Mouse (Mus musculus): ENCODE data around the gene Stam2. TPM values are rescaled to one million over a fixed set of nuclear protein-coding genes. Genes with fewer than 3 reads are reported as not detected.

The Stam2 gene
- total RNA-seq, 4 experiments from 2014 or later = 8.6 to 9.1 (median 9.0) TPM

DNA sequence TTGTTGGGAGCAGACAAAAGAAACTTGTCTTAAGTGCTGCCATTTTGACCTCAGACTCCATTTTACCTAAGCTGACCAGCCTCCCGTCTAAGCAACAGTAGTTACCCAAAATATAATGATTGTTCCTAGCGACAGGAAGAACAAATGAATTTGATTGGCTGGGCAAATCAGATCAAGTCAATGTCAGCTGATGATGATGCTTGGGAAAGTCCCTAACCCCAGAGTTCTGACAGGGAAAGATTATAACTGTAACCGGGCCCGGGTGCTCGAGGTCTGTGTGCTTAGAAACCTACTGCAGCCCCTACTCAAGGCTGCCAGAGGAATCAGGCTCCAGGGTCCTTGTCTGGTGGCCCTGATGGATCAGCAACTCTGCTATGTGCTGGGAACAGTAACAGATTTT lies 10.1 kb downstream of the Stam2 start:
- DNase-seq (ENCODE audit: low spot score in 2 of 2) = no peak

GRCm38 (mm10) chr2:52730891-52731290 lies 11.2 kb downstream of the Stam2 start:
- no peak for DNase-seq (ENCODE audit: low spot score in 2 of 2)

GRCm38 (mm10) chr2:52720231-52721025 lies 21.7 kb downstream of the Stam2 start:
- no peak for DNase-seq (ENCODE audit: low spot score in 2 of 2)

- no peak for DNase-seq (ENCODE audit: low spot score in 2 of 2)
These were observed 25.0 kb downstream of the Stam2 start for GRCm38 (mm10) chr2:52717076-52717475.

- no peak for DNase-seq (ENCODE audit: low spot score in 2 of 2)
These were observed 26.5 kb downstream of the Stam2 start for GRCm38 (mm10) chr2:52715538-52715937.

GRCm38 (mm10) chr2:52714111-52714510 lies 28.0 kb downstream of the Stam2 start:
- DNase-seq (ENCODE audit: low spot score in 2 of 2) = no peak

DNA sequence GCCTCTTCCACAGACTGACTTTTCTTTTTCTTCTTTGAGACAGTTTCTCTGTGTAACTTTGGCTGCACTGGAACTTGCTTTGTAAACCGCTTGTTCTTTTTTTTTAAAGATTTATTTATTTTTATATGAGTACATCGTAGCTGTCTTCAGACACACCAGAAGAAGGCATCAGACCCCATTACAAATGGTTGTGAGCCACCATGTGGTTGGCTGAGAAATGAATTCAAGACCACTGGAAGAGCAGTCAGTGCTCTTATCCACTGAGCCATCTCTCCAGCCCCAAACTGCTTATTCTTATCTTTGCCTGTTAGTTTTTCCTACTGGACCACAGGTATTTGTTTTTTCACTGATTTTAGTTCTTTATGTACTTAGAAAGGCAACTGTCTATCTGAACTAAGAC lies 31.3 kb downstream of the Stam2 start:
- DNase-seq (ENCODE audit: low spot score in 2 of 2) = no peak

DNA sequence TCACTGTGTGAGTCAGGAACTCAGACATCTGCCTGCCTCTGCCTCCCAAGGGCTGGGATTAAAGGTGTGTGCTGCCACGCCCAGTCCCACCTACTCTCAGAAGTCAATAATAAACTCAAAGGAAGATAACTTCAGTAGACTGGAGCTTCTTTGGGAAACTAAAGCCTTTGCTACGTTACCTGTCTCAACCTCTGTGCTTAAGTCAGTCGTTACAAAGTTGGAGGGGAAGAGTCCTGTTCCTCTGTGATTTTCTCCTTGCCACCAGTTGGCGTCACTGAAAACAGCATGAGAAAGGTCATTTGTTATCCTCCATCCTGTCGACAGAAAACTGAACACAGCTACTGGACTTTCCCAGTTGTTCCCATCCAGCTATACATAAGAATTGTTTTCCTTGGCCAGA lies 32.7 kb downstream of the Stam2 start:
- no peak for DNase-seq (ENCODE audit: low spot score in 2 of 2)

DNA sequence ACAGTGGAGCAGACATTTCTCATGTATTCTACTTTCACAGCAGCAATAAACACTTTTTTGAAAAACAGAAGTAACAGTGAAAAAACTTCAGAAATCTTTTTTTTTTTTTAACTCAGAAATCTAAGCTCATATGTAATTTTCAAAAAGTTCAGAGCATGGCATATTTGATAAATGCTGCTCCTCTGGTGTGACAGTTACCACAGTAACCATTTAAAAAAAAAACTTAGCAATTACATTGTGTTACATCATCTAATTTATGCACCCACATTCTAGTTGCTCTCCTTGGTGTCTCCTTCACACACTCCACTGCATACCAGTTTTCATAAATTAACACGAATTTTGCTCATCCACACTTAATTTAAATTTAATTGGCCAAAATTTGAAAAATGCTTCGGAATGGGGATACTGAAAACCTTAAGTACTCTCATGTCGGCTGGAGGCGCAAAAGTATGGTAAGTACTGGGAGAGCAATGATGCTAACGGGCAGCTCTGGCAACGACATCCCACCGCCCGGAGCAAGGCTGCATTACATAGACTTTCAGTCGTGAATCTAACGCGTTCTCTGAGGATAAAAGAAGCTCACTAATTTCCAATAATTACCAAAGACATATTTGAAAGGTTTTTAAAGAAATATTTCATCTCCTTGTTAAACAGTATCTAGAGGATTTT lies 40.6 kb downstream of the Stam2 start:
- DNase-seq (ENCODE audit: low spot score in 2 of 2) = no peak

DNA sequence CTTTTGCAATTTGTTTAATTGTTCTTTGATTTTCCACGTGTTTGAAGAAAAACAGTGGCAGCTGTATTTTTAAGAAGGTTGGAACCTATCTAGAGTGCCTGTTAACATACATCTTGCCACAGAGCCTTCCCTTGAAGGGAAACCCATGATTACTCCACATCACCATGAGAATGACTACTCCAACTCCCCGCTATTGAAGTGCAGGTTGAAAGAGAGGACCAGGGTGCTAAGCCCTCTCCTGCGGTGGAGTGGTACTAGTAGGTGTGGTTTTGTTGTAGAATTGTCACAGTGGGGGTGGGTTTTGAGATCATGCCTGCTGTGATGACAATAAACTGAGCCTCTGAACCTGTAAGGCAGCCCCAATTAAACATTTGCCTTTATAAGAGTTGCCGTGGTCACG lies 41.7 kb downstream of the Stam2 start:
- no peak for DNase-seq (ENCODE audit: low spot score in 2 of 2)

DNA sequence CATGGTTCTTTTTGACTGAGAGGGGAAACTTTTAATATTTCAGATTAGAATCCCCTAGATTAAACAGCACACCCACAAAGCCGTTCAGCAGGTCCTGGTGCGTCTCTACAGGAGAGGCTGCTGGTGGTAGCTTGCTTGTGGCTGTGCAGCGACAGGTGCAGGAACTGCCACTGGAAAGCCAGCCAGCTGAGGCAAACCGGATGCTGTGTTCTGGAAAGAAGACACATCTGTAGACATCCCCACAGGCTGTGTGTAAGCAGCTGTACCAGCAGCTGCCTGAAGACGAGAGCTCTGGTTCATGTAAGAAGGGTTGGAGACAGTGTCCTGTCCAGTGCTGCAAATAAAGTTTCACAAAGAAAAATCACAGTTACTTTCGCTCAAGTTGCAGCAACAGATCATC lies 47.5 kb downstream of the Stam2 start:
- no peak for DNase-seq (ENCODE audit: low spot score in 2 of 2)

DNA sequence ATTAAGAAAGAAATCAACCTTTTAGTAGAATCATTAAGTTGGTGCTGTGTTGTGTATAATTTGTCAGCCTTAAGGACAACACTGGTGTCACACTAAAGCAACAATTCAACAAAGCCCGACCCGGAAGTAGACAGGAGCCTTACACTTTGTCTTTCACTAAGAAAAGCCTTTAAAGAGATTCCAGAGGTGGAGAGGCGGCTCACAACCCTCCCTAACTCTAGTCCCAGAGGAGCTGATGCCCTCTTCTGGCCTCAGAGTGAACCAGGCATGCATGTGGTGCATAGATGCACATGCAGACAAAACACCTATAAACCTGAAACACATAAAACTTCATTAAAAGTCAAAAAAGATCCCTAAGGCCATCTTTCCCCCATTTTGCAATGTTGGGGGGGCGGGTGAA lies 50.3 kb downstream of the Stam2 start:
- DNase-seq (ENCODE audit: low spot score in 2 of 2) = no peak

DNA sequence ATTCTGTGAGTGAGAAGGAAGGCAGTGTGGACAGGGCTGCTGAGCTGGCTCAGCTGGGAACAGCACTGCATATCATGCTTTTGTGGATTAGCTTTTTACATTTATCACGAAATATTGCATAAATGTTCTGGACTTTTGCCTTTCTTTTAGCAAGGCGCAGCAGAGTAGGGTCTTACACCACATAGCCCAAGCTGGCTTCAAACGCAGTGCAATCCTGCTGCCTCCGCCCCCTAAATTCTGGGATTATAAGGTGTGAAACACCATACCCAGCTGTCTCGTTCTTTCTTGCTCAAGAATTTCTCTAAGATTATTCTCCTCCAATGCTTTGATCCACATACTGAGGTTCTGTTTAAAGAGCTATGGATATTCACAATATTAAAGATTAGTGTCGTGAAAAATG lies 55.5 kb downstream of the Stam2 start:
- DNase-seq (ENCODE audit: low spot score in 2 of 2) = no peak

- DNase-seq (ENCODE audit: low spot score in 2 of 2) = no peak
These were observed 64.5 kb downstream of the Stam2 start for GRCm38 (mm10) chr2:52677589-52677988.

DNA sequence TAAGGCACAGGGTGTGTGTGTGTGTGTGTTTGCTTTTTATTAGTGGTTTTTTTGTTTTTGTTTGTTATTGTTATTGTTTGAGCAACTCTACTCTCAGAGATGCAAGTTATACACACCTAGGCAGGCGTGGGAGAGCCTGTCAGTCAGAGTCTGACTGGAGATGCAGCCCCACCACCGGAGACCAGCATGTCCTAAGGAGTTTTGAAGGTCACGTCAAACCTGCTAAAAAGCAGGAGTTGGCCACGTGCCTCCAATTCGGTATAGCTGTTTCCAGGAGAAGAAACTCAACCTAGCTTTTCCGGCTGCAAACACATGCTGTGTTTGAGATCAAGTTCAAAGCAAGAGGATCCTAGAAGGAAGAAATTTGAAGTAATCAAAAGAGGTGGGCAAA lies 65.2 kb downstream of the Stam2 start:
- no peak for DNase-seq (ENCODE audit: low spot score in 2 of 2)

DNA sequence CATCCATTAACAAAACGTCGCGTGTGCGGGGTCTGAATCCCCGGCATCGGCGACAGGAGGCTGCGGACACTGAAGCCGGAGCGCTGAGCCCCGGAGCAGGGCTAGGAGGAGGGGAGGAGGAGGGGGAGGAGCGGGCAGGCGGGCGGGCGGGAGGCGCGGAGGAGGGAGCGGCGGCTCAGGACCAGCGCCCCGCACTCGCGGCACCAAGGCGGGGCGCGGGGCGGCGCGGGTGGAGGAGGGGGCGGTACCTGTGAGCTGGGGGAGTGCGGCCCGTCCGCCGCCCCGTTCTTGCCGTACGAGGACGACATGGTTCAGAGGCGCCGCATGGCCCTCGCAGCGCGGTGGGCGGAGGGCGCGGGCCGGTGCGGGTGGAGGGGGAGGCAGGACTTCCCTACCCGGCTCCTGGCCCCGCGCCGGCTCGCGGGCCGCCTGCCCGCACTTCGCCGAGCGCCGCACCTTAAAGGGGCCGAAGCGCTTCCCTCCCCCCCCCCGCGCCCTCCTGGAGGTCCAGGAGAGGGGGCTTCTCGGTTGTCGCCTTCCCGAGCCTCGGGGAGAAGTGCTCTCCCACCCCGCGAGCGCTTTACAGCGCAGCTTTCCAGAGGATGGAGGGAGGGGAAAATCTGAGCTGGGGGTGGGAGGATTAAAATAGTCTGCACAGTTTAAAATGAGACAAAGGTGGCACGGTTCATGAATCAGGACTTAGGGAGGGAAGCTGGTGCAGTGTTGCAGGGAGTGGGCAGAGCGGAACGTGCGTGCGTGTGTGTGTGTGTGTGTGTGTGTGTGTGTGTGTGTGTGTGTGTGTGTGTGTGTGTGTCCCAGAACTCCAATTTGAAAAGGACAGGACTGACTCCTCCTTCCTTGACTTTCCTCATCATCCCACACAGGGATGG lies 65.8 kb downstream of the Stam2 start, which contains the start of gene Cacnb4:
TSS of gene Cacnb4 (minus strand) at position 809 of the 890 bp plus-strand sequence.
- DNase-seq (ENCODE audit: low spot score in 2 of 2) = peak in 1 of 2 experiments; percentile 6

DNA sequence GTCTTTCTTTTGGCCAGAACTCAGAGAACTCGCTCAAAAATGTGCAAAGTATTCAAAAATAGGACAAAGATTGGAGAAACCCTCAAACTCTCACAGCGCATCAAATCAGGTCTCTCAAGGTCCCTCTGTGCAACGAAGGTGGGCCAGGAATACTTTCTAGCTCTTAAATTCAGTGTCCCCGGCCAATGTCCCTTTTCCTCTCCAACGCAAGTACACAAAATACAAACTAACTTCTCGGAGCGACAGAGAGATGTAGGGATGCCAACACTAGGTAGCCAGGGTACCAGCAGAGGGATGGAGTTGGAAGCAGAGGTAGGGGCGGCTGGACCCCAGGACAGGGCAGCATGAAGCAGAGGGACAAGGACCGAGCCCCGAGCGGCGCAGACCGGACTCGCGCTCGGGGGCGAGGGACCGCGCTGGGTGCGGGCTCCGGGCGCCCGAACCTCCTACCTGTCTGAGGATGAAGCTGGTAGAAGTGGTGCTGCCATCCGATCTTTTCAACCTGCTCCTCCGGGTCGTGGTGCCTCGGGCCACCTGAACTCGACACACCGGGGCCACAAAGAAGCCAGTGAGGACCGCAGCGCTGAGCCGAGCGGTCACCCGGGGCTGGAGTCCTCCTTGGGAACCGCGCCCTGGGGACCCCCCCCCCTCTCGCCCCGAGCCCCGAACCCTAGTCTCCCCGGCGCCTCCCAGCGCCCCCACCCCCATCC lies 66.6 kb downstream of the Stam2 start:
- DNase-seq (ENCODE audit: low spot score in 2 of 2) = no peak

GRCm38 (mm10) chr2:52674886-52675277 lies 67.2 kb downstream of the Stam2 start:
- DNase-seq (ENCODE audit: low spot score in 2 of 2) = peak; percentile 15

GRCm38 (mm10) chr2:52673172-52673571 lies 68.9 kb downstream of the Stam2 start:
- no peak for DNase-seq (ENCODE audit: low spot score in 2 of 2)

- DNase-seq (ENCODE audit: low spot score in 2 of 2) = no peak
These were observed 71.3 kb downstream of the Stam2 start for GRCm38 (mm10) chr2:52670733-52671132.

- no peak for DNase-seq (ENCODE audit: low spot score in 2 of 2)
These were observed 73.6 kb downstream of the Stam2 start for GRCm38 (mm10) chr2:52668480-52668879.

All from gastrocnemius, adult 8-10 months (tissue).